Mouse (Mus musculus): ENCODE results near the gene Cdkn1c.

- TF ChIP-seq POLR2A (IDR thresholded peaks at IDR 0.05; ENCODE audit: control insufficient read depth, low read depth, low read length) (no peak), CTCF (IDR thresholded peaks at IDR 0.05; ENCODE audit: control insufficient read depth, insufficient read depth, insufficient replicate concordance, low read depth, low read length) (no peak)
Observed at GRCm38 (mm10) chr7:143503926-143504325, 43.1 kb upstream of the Cdkn1c start.
